Mouse (Mus musculus) hindbrain, postnatal 0 days (tissue): ENCODE results near the gene Vpreb3. TPM values are rescaled to one million over a fixed set of nuclear protein-coding genes. Genes with fewer than 3 reads are reported as not detected.
A peak's percentile ranks its signal among the peaks of the same experiment; 100 is the strongest.

Source experiments
- ATAC-seq: fragments of 200-750 bp; cut with Nextera tagmentation; 2 replicates; pipeline ENCODE4 v1.8.0; 2017; ENCODE audit warnings: mild to moderate bottlenecking, moderate TSS enrichment, moderate library complexity
- DNase-seq: peaks from one replicate; pipeline ENCODE4 v3.0.0-alpha.2; 2015; ENCODE audit warnings: low spot score
- H3K27ac ChIP-seq: fragments of 300-500 bp; sonication (generic); 2 replicates; pipeline ENCODE4 v1.5.1; 2014; ENCODE audit warnings: mild to moderate bottlenecking
- H3K27me3 ChIP-seq: fragments of 300-500 bp; sonication (generic); 2 replicates; pipeline ENCODE4 v1.6.1; 2014; ENCODE audit warnings: low read length, mixed read lengths; ENCODE audit not compliant: insufficient read depth
- H3K36me3 ChIP-seq: fragments of 300-500 bp; sonication (generic); 2 replicates; pipeline ENCODE4 v1.6.1; 2014; ENCODE audit warnings: low read length, mixed read lengths; ENCODE audit not compliant: insufficient read depth
- H3K4me1 ChIP-seq: fragments of 300-500 bp; sonication (generic); 2 replicates; pipeline ENCODE4 v1.6.1; 2014; ENCODE audit warnings: antibody characterized with exemption, low read length, mixed read lengths; ENCODE audit not compliant: insufficient read depth
- H3K4me2 ChIP-seq: fragments of 300-500 bp; sonication (generic); 2 replicates; pipeline ENCODE4 v1.6.1; 2014; ENCODE audit warnings: low read depth, mild to moderate bottlenecking, low read length, moderate library complexity, mixed read lengths
- H3K4me3 ChIP-seq: fragments of 300-500 bp; sonication (generic); 2 replicates; pipeline ENCODE4 v1.5.1; 2014; ENCODE audit warnings: low read length
- H3K9ac ChIP-seq: fragments of 300-500 bp; sonication (generic); replicated peaks from 2 replicates; pipeline ENCODE4 v1.6.1; 2014; ENCODE audit warnings: mild to moderate bottlenecking, low read length, moderate library complexity, mixed read lengths
- H3K9me3 ChIP-seq: fragments of 300-500 bp; sonication (generic); 2 replicates; pipeline ENCODE4 v1.6.1; 2016; ENCODE audit warnings: low read length, mixed read lengths
- CTCF ChIP-seq: IDR thresholded peaks from 2 replicates; pipeline ENCODE4 v1.5.1; 2016; ENCODE audit warnings: antibody characterized with exemption, control low read depth, low read depth
- WGBS: fragments of 180-500 bp; shearing (Covaris S2); extraction: QIAGEN DNeasy Blood & Tissue Kit; methylation state at CpG from one replicate; pipeline ENCODE4 v1.1.7; 2014; 5-methylcytosine and 5-hydroxymethylcytosine counted together
- polyA plus RNA-seq: library from polyadenylated mRNA; unstranded; fragments of >200 nt; fragmentation: Nextera tagmentation; extraction: Ambion mirVana; gene quantifications from 2 replicates; pipeline ENCODE4 v1.2.1, GENCODE M21; 2015
- total RNA-seq: library from RNA; depleted of rRNA; stranded (reverse); fragments of >200 nt; gene quantifications from 2 replicates; pipeline ENCODE4 v1.2.3, GENCODE M21; 2014

The Vpreb3 gene
- total and polyA plus RNA-seq, 2 experiments from 2014 or later: 0.75 TPM; not detected in 1

DNA sequence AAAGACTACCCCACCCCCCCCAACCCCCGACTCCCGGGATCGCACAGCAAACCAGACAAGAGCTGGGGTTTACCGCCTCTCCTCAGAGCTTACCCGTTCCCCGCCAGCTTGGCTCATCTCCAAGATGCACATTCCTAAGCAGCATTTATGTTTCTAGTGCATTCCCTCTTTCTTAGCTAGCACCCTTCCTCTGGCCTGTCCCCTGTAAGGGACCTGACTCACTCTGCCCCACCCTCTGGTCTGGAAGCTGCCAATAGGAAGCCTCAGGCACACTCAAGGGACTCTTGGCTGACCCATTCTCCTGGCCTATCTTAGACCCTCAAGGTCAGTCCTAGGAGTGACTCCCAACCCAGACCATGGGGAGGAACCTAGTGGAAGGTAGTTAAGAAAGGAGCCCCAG, 12.6 kb upstream of the Vpreb3 start:
- Histone ChIP-seq H3K9ac (no peak overlapping the region), H3K36me3 (no peaks in the 10 kb centered on the region), H3K4me2 (no peak overlapping the region), H3K9me3 (no peaks in the 10 kb centered on the region), H3K27ac (no peak overlapping the region), H3K27me3 (no peaks in the 10 kb centered on the region), H3K4me3 (no peak overlapping the region), H3K4me1 (peaks cover 14% of the 10 kb centered on the region)
- peak; percentile 33 for DNase-seq
- no peak for TF ChIP-seq CTCF
- 20% methylated on average over 6 of the region's 6 CpGs for WGBS
- ATAC-seq: 0 out of 2 replicates have a peak, but pooled peaks have one; percentile 6

- Histone ChIP-seq H3K36me3 (no peaks in the 10 kb centered on the region), H3K4me3 (peak overlapping the region; percentile 43), H3K4me1 (peaks cover 14% of the 10 kb centered on the region), H3K9ac (no peak overlapping the region), H3K9me3 (no peaks in the 10 kb centered on the region), H3K27ac (no peak overlapping the region), H3K27me3 (no peaks in the 10 kb centered on the region), H3K4me2 (peak overlapping the region; percentile 87)
- 28% methylated on average over 7 of the region's 7 CpGs for WGBS
- DNase-seq (no peak), ATAC-seq (no peak)
- TF ChIP-seq CTCF: no peak
Measured at GRCm38 (mm10) chr10:75931311-75931710, 11.5 kb upstream of the Vpreb3 start.

DNA sequence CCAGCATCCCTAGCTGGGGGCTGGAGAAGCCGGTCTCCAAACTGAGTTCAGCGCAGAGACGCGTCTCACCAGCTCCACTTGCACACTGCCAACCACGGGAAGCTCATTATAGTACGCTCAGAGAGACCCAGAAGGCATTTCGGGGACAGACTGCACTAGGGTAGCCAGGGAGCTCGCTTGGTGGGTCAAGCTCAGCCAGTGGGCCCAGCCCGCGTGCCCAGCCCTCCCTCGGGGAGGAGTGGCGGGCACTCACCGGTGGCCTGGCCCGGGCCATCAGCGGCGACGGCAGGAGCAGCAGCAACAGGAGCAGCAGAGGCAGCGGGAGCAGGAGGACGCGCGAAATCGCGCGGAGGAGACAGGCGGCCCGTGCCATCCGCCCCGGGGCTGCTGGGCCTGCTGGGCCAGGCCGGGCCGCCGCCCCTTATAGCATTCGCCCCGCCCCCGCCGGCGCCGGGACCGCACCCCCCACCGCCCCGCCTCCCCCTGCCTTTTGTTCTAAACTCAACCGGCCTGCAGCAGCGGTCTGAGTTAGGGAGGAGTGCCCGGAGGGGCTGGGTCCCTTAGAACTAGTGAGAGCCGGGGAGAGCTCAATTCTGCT, 10.7 kb upstream of the Vpreb3 start:
- under 1% methylated on average over 35 of the region's 44 CpGs for WGBS
- Histone ChIP-seq H3K4me1 (peaks cover 14% of the 10 kb centered on the region), H3K27ac (0 out of 2 replicates have a peak overlapping the region, but pooled peaks have one; percentile 3)

DNA sequence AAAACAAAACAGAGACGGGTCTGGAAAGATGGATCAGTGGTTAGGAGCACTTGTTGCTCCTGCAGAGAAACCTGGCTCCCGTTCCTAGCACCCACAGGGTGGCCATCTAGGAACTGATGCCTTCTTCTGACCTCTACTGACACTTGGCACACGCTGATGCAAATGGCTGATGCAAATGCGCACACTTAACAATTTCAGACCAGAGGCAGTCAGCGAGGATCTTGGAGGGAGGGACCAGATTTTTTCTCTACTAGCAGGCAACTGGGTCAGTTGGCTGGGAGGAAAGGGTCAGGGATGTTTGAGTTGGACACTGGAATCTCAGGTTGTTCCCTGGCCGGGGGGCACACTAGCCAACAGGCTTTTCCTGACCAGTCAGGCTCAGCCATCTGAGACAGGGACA, 10.0 kb upstream of the Vpreb3 start, which contains the start of gene Chchd10:
Gene Chchd10 (plus strand): TSS at position 240 of the 400 bp plus-strand sequence.
- H3K27ac ChIP-seq: 0 out of 2 replicates have a peak within 1 kb of the TSS, but pooled peaks have one; percentile 3
- TF ChIP-seq CTCF: no peak
- no peaks in the 10 kb centered on the region for H3K9me3 ChIP-seq
- peak within 1 kb of the TSS; percentile 43 for H3K4me3 ChIP-seq
- H3K4me2 ChIP-seq: peak within 1 kb of the TSS; percentile 87
- no peaks in the 10 kb centered on the region for H3K36me3 ChIP-seq
- H3K27me3 ChIP-seq: no peaks in the 10 kb centered on the region
- peak within 1 kb of the TSS; percentile 58 for H3K9ac ChIP-seq
- no peak for DNase-seq
- WGBS: 29% methylated on average over 6 of the region's 6 CpGs
- ATAC-seq: no peak
- peaks cover 14% of the 10 kb centered on the region for H3K4me1 ChIP-seq

More for the DNA sequence above, 10.7 kb upstream of the Vpreb3 start:
- Histone ChIP-seq H3K9me3 (no peaks in the 10 kb centered on the region), H3K4me2 (peak overlapping the region; percentile 87), H3K36me3 (no peaks in the 10 kb centered on the region), H3K9ac (peak overlapping the region; percentile 58), H3K4me3 (peak overlapping the region; percentile 43), H3K27me3 (no peaks in the 10 kb centered on the region)
- TF ChIP-seq CTCF: no peak
- ATAC-seq (peak; percentile 27), DNase-seq (peak; percentile 43)

- no peaks in the 10 kb centered on the region for H3K27me3 ChIP-seq
- TF ChIP-seq CTCF: no peak
- H3K27ac ChIP-seq: no peak overlapping the region
- H3K36me3 ChIP-seq: no peaks in the 10 kb centered on the region
- DNase-seq (no peak), ATAC-seq (no peak)
- H3K4me3 ChIP-seq: peak overlapping the region; percentile 66; the same call in 1 of the 2 replicates
- H3K4me1 ChIP-seq: peaks cover 14% of the 10 kb centered on the region
- WGBS: 67% methylated on average over 1 of the region's 1 CpGs
- peak overlapping the region; percentile 85 for H3K4me2 ChIP-seq
- H3K9me3 ChIP-seq: no peaks in the 10 kb centered on the region
- peak overlapping the region; percentile 68; the same call in 1 of the 2 replicates for H3K9ac ChIP-seq
Measured at GRCm38 (mm10) chr10:75934991-75935390, 7.9 kb upstream of the Vpreb3 start.

DNA sequence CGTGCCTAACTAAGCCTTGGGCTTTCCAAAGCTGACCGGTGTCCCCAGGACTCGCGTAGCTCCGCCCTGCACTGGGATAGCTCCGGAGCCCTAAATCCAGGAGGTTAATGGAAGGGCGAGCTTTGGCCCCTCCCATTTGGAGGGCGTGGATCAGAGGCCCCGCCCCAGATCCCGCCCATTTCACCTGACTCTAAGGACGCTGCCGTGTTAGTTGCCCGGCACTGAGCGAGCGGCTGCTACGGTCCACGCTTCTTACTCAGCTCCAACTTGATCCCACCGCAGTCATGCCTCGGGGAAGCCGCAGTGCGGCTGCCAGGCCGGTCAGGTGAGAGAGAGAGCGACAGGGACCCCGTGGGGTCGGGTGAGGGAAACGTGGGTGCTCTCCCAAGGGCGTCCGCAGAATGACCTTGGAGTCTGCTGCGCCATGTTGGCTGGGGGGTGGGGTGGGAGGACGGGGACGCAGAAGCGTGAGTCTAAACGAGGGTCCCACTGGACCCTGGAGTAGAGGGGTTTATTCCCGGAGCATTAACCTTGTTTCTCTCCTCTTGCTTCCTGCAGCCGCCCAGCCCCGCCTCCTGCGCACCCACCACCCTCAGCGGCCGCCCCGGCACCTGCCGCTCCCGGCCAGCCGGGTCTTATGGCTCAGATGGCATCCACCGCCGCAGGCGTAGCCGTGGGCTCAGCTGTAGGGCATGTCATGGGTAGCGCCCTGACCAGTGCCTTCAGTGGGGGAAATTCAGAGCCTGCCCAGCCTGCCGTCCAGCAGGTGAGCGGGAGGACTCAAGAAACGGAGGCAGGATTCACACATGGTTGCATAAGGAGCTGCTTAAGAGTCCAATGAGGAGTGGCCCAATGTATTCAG, 6.9 kb upstream of the Vpreb3 start, which contains the start of gene Mmp11:
Gene Mmp11 (minus strand): TSS at position 817 of the 862 bp plus-strand sequence.
- H3K27me3 ChIP-seq: no peaks in the 10 kb centered on the region
- H3K9me3 ChIP-seq: no peaks in the 10 kb centered on the region
- no peaks in the 10 kb centered on the region for H3K36me3 ChIP-seq
- TF ChIP-seq CTCF: no peak
- peak within 1 kb of the TSS; percentile 76 for H3K27ac ChIP-seq
- peak within 1 kb of the TSS; percentile 85 for H3K4me2 ChIP-seq
- WGBS: 3% methylated on average over 48 of the region's 51 CpGs
- H3K4me1 ChIP-seq: peaks cover 11% of the 10 kb centered on the region; the same call in 1 of the 2 replicates
- DNase-seq (peak; percentile 85), ATAC-seq (peak; percentile 70)
- peak within 1 kb of the TSS; percentile 68 for H3K9ac ChIP-seq
- H3K4me3 ChIP-seq: peak within 1 kb of the TSS; percentile 66
